In the genomic region with DNA sequence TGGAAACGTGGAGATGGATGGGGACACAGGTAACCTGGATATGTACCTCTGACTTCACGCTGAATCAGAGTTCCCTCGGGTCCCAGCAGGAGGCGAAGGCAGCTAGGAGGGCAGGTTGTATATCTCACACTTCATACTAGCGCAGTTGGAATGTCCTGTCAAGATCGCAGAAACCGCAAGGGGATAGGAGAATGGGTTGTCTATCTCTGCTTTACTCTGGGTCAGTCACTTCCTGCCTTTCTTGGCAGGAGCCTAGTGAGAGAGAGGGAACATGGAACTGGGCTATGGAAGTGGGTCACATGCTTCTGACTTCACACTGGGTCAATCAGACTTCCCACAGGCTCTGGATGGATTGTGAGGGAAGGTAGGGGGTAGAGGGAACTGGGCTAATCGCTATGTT, we compare ENCODE assay signal across 22 mouse cellular contexts.
DNase-seq lines count a peak whose midpoint lies in the region; ATAC-seq and TF ChIP-seq lines count a peak whose summit lies in the region.
"Had no signal": no experiment of that assay in that cellular context is flagged by ENCODE, and none has a peak within 500 bp of the region (broad histone marks: within the 10 kb centered on the region; RNA-seq: fewer than 3 reads in every experiment).

No protein-coding gene starts in this region.

- TF ChIP-seq EP300 in stomach, postnatal 0 days (optimal IDR thresholded peaks at IDR 0.05), result no peak

- H3K36me3 ChIP-seq in kidney, adult 2 months (ENCODE audit: control insufficient read depth, insufficient read depth, low read length), result no peaks in the 10 kb centered on the region
- no peaks in the 10 kb centered on the region for H3K36me3 ChIP-seq in kidney, embryonic 15.5 days
- H3K36me3 ChIP-seq in heart, embryonic 15.5 days, result no peaks in the 10 kb centered on the region
- no peaks in the 10 kb centered on the region for H3K36me3 ChIP-seq in stomach, postnatal 0 days (ENCODE audit: control insufficient read depth, insufficient read depth, low read length)
- H3K36me3 ChIP-seq: embryonic facial prominence, embryonic 12.5 days had no signal

- 75% methylated on average over 8 of the region's 8 CpGs for WGBS in kidney, adult 2 months
- 76% methylated on average over 8 of the region's 8 CpGs for WGBS in kidney, embryonic 15.5 days
- WGBS in heart, embryonic 15.5 days, result 64% methylated on average over 8 of the region's 8 CpGs
- WGBS in stomach, postnatal 0 days, result 79% methylated on average over 8 of the region's 8 CpGs

- no peaks in the 10 kb centered on the region for H3K27me3 ChIP-seq in kidney, adult 2 months (replicated peaks; ENCODE audit: control insufficient read depth, insufficient read depth, low read length)
- H3K27me3 ChIP-seq in kidney, embryonic 15.5 days, result no peaks in the 10 kb centered on the region
- H3K27me3 ChIP-seq in heart, embryonic 15.5 days, result no peaks in the 10 kb centered on the region
- H3K27me3 ChIP-seq in stomach, postnatal 0 days (ENCODE audit: control insufficient read depth, insufficient read depth, low read length), result no peaks in the 10 kb centered on the region
- H3K27me3 ChIP-seq: embryonic facial prominence, embryonic 12.5 days had no signal

- H3K4me3 ChIP-seq in kidney, adult 2 months (ENCODE audit: insufficient read depth, low read depth, low read length), result no peak overlapping the region
- H3K4me3 ChIP-seq in kidney, embryonic 15.5 days (replicated peaks), result no peak overlapping the region
- H3K4me3 ChIP-seq in heart, embryonic 15.5 days, result no peak overlapping the region
- no peak overlapping the region for H3K4me3 ChIP-seq in stomach, postnatal 0 days (ENCODE audit: low read depth, low read length)
- H3K4me3 ChIP-seq: embryonic facial prominence, embryonic 12.5 days; erythroblast, embryonic 14.5 days had no signal

- DNase-seq in kidney, adult 2 months, result peak; percentile 49
- peak; percentile 9 for DNase-seq in heart, postnatal 4 days
- DNase-seq in stomach, postnatal 0 days (ENCODE audit: low spot score), result no peak
- DNase-seq in layer of hippocampus, adult 9-10 months (ENCODE audit: low spot score), result no peak
- DNase-seq in layer of hippocampus, adult 8-10 months (ENCODE audit: low spot score in 2 of 2), result no peak
- DNase-seq: adrenal gland, adult 8-10 months; cerebellum, adult 9-10 months; gastrocnemius, postnatal 36 days; layer of hippocampus, adult 9-11 months; lung, adult 2 months; lung, postnatal 4 days; right cerebral cortex, postnatal 25 days had no signal

- H3K9ac ChIP-seq in kidney, embryonic 15.5 days, result no peak overlapping the region
- H3K9ac ChIP-seq in heart, embryonic 15.5 days, result no peak overlapping the region
- no peak overlapping the region for H3K9ac ChIP-seq in stomach, postnatal 0 days (ENCODE audit: low read length)
- H3K9ac ChIP-seq: embryonic facial prominence, embryonic 12.5 days had no signal

- no peaks in the 10 kb centered on the region for H3K9me3 ChIP-seq in kidney, embryonic 15.5 days (replicated peaks)
- no peaks in the 10 kb centered on the region for H3K9me3 ChIP-seq in heart, embryonic 15.5 days (replicated peaks)
- no peaks in the 10 kb centered on the region for H3K9me3 ChIP-seq in stomach, postnatal 0 days (ENCODE audit: control insufficient read depth, low read length)
- H3K9me3 ChIP-seq: embryonic facial prominence, embryonic 12.5 days had no signal

- H3K27ac ChIP-seq in kidney, adult 2 months (ENCODE audit: insufficient read depth, low read depth, low read length), result no peak overlapping the region
- H3K27ac ChIP-seq in kidney, embryonic 15.5 days, result no peak overlapping the region
- H3K27ac ChIP-seq in heart, embryonic 15.5 days, result no peak overlapping the region
- no peak overlapping the region for H3K27ac ChIP-seq in stomach, postnatal 0 days (replicated peaks)
- H3K27ac ChIP-seq: embryonic facial prominence, embryonic 12.5 days; hindbrain, postnatal 0 days had no signal

- no peak overlapping the region for H3K4me2 ChIP-seq in kidney, embryonic 15.5 days
- no peak overlapping the region for H3K4me2 ChIP-seq in heart, embryonic 15.5 days
- no peak overlapping the region for H3K4me2 ChIP-seq in stomach, postnatal 0 days (replicated peaks; ENCODE audit: low read depth)
- H3K4me2 ChIP-seq: embryonic facial prominence, embryonic 12.5 days; liver, embryonic 11.5 days had no signal

- no peak for TF ChIP-seq CTCF in kidney, adult 2 months (conservative IDR thresholded peaks at IDR 0.05; ENCODE audit: insufficient read depth, insufficient read length, low read depth, low read length)
- TF ChIP-seq CTCF in stomach, postnatal 0 days (IDR thresholded peaks at IDR 0.05; ENCODE audit: low read depth), result no peak

- TF ChIP-seq POLR2A in kidney, adult 2 months (IDR thresholded peaks at IDR 0.05; ENCODE audit: low read depth, low read length), result no peak

- ATAC-seq in kidney, embryonic 15.5 days (replicated peaks; ENCODE audit: low FRiP score), result no peak
- 0 out of 2 replicates have a peak, but pooled peaks have one; percentile 35 for ATAC-seq in heart, embryonic 15.5 days (replicated peaks; ENCODE audit: insufficient number of reproducible peaks, insufficient read depth, low FRiP score, low read depth)
- ATAC-seq in stomach, postnatal 0 days (ENCODE audit: low FRiP score, low TSS enrichment), result no peak
- ATAC-seq: forebrain, embryonic 14.5 days; hindbrain, postnatal 0 days; intestine, postnatal 0 days; midbrain, embryonic 16.5 days; Patski had no signal

- no peaks in the 10 kb centered on the region for H3K4me1 ChIP-seq in kidney, adult 2 months (ENCODE audit: control insufficient read depth, insufficient read depth, low read length)
- H3K4me1 ChIP-seq in kidney, embryonic 15.5 days, result no peaks in the 10 kb centered on the region
- H3K4me1 ChIP-seq in heart, embryonic 15.5 days (replicated peaks), result no peaks in the 10 kb centered on the region
- H3K4me1 ChIP-seq in stomach, postnatal 0 days (replicated peaks; ENCODE audit: control insufficient read depth, insufficient read depth), result no peaks in the 10 kb centered on the region
- H3K4me1 ChIP-seq: embryonic facial prominence, embryonic 12.5 days had no signal

Comparison
In these comparisons a context has a peak if more than half of its experiments do, and no peak if none do; other contexts are left out.
1. DNase-seq: peak in kidney, adult 2 months (single experiment) and heart, postnatal 4 days (single experiment); none in stomach, postnatal 0 days (single experiment), layer of hippocampus, adult 9-10 months (single experiment) and layer of hippocampus, adult 8-10 months (0 of 2).